Comparison of ENCODE assay signal across 21 mouse cellular contexts in genomic region chr8:95441491-95442039, GRCm38 (mm10). TPM values are rescaled to one million over a fixed set of nuclear protein-coding genes. Genes with fewer than 3 reads are reported as not detected.
DNase-seq lines count a peak whose midpoint lies in the region; ATAC-seq and TF ChIP-seq lines count a peak whose summit lies in the region.
"Had no signal": no experiment of that assay in that cellular context is flagged by ENCODE, and none has a peak within 500 bp of the region (broad histone marks: within the 10 kb centered on the region; RNA-seq: fewer than 3 reads in every experiment).

No protein-coding gene starts in this region.

- H3K27ac ChIP-seq in heart, embryonic 11.5 days (ENCODE audit: low read depth, low read length): no peak overlapping the region
- no peak overlapping the region for H3K27ac ChIP-seq in neural tube, embryonic 15.5 days (replicated peaks)
- H3K27ac ChIP-seq in kidney, adult 2 months (ENCODE audit: insufficient read depth, low read depth, low read length): no peak overlapping the region
- H3K27ac ChIP-seq: forebrain, embryonic 12.5 days; hindbrain, postnatal 0 days; kidney, postnatal 0 days; neural tube, embryonic 13.5 days had no signal

- DNase-seq in heart, adult 11 months: no peak
- peak; percentile 41 for DNase-seq in retina, postnatal 1 day
- no peak for DNase-seq in retina, embryonic 14.5 days (ENCODE audit: low spot score)
- no peak for DNase-seq in kidney, adult 2 months
- DNase-seq: cerebellum, adult 11 months; cerebellum, adult 9-11 months; gastrocnemius, postnatal 36 days; kidney, adult 18-20 months; layer of hippocampus, adult 9-11 months; lung, adult 2 months; lung, postnatal 14 days; midbrain, embryonic 14.5 days had no signal

- 0 out of 2 replicates have a peak overlapping the region, but pooled peaks have one; percentile 22 for H3K9ac ChIP-seq in heart, embryonic 11.5 days (ENCODE audit: low read depth, low read length)
- H3K9ac ChIP-seq in neural tube, embryonic 15.5 days (replicated peaks): no peak overlapping the region
- H3K9ac ChIP-seq: forebrain, embryonic 12.5 days had no signal

- no peak overlapping the region for H3K4me2 ChIP-seq in heart, embryonic 11.5 days
- no peak overlapping the region for H3K4me2 ChIP-seq in neural tube, embryonic 15.5 days
- H3K4me2 ChIP-seq: forebrain, embryonic 12.5 days; neural tube, embryonic 13.5 days had no signal

- H3K36me3 ChIP-seq in heart, embryonic 11.5 days (ENCODE audit: control insufficient read depth, insufficient read depth, low read length): no peaks in the 10 kb centered on the region
- H3K36me3 ChIP-seq in neural tube, embryonic 15.5 days: no peaks in the 10 kb centered on the region
- H3K36me3 ChIP-seq in kidney, adult 2 months (ENCODE audit: control insufficient read depth, insufficient read depth, low read length): no peaks in the 10 kb centered on the region
- H3K36me3 ChIP-seq: forebrain, embryonic 12.5 days had no signal

- no peak for TF ChIP-seq CTCF in kidney, adult 2 months (conservative IDR thresholded peaks at IDR 0.05; ENCODE audit: insufficient read depth, insufficient read length, low read depth, low read length)

- TF ChIP-seq POLR2A in kidney, adult 2 months (IDR thresholded peaks at IDR 0.05; ENCODE audit: low read depth, low read length): no peak

- no peak for ATAC-seq in heart, embryonic 11.5 days (replicated peaks; ENCODE audit: insufficient number of reproducible peaks, low FRiP score, low TSS enrichment)
- peak; percentile 52 for ATAC-seq in megakaryocyte progenitor cell, adult 5-6 weeks (replicated peaks; ENCODE audit: poor library complexity)
- no peak for ATAC-seq in neural tube, embryonic 15.5 days (ENCODE audit: low FRiP score)
- ATAC-seq: CD4-positive, CD25-positive, alpha-beta regulatory T cell, adult 4 months; hindbrain, postnatal 0 days; Patski had no signal

- WGBS in heart, embryonic 11.5 days (ENCODE audit: insufficient replicate concordance): 54% methylated on average over 5 of the region's 5 CpGs
- 66% methylated on average over 5 of the region's 5 CpGs for WGBS in neural tube, embryonic 15.5 days
- WGBS in kidney, adult 2 months: 61% methylated on average over 5 of the region's 5 CpGs

- no peaks in the 10 kb centered on the region for H3K9me3 ChIP-seq in heart, embryonic 11.5 days (replicated peaks; ENCODE audit: control insufficient read depth, low read length)
- H3K9me3 ChIP-seq in neural tube, embryonic 15.5 days (replicated peaks): no peaks in the 10 kb centered on the region
- H3K9me3 ChIP-seq: forebrain, embryonic 12.5 days; neural tube, embryonic 13.5 days had no signal

- H3K4me1 ChIP-seq in heart, embryonic 11.5 days (ENCODE audit: control insufficient read depth, insufficient read depth, low read length): no peaks in the 10 kb centered on the region
- no peaks in the 10 kb centered on the region for H3K4me1 ChIP-seq in neural tube, embryonic 15.5 days
- H3K4me1 ChIP-seq in kidney, adult 2 months (ENCODE audit: control insufficient read depth, insufficient read depth, low read length): no peaks in the 10 kb centered on the region
- H3K4me1 ChIP-seq: forebrain, embryonic 12.5 days; neural tube, embryonic 13.5 days had no signal

- no peaks in the 10 kb centered on the region for H3K27me3 ChIP-seq in heart, embryonic 11.5 days (ENCODE audit: control insufficient read depth, insufficient read depth, low read length)
- H3K27me3 ChIP-seq in neural tube, embryonic 15.5 days (replicated peaks): no peaks in the 10 kb centered on the region
- H3K27me3 ChIP-seq in kidney, adult 2 months (replicated peaks; ENCODE audit: control insufficient read depth, insufficient read depth, low read length): no peaks in the 10 kb centered on the region
- H3K27me3 ChIP-seq: forebrain, embryonic 12.5 days; neural tube, embryonic 13.5 days; Patski had no signal

- no peak overlapping the region for H3K4me3 ChIP-seq in heart, embryonic 11.5 days (ENCODE audit: low read depth, low read length)
- H3K4me3 ChIP-seq in neural tube, embryonic 15.5 days (replicated peaks): no peak overlapping the region
- no peak overlapping the region for H3K4me3 ChIP-seq in kidney, adult 2 months (ENCODE audit: insufficient read depth, low read depth, low read length)
- H3K4me3 ChIP-seq: forebrain, embryonic 12.5 days; neural tube, embryonic 13.5 days had no signal

RNA-seq across cellular contexts. Expression of gene Cfap20, which starts 6.9 kb away (rescaled TPM):
- 135 and 139 TPM in 2 replicates for polyA plus RNA-seq in heart, embryonic 11.5 days (2014; fragmentation: Nextera tagmentation; extraction: Ambion mirVana)
- total RNA-seq in megakaryocyte progenitor cell, adult 5-6 weeks (2015): 96.0 and 101 TPM in 2 replicates
- 52.0 and 63.2 TPM in 2 replicates for total RNA-seq in megakaryocyte progenitor cell, adult 5-6 weeks (2017)
- 121 and 123 TPM in 2 replicates for polyA plus RNA-seq in neural tube, embryonic 15.5 days (2015; fragmentation: Nextera tagmentation; extraction: Ambion mirVana)
- 35.7 and 41.2 TPM in 2 replicates for polyA plus RNA-seq in kidney, adult 2 months (2012; rRNA removed)

RNA-seq across cellular contexts. Expression of gene Csnk2a2, which starts 48.3 kb away (rescaled TPM):
- polyA plus RNA-seq in heart, embryonic 11.5 days (2014; fragmentation: Nextera tagmentation; extraction: Ambion mirVana): 12.1 and 16.0 TPM in 2 replicates
- total RNA-seq in megakaryocyte progenitor cell, adult 5-6 weeks (2015): 113 TPM in 2 replicates
- total RNA-seq in megakaryocyte progenitor cell, adult 5-6 weeks (2017): 30.0 and 33.1 TPM in 2 replicates
- polyA plus RNA-seq in neural tube, embryonic 15.5 days (2015; fragmentation: Nextera tagmentation; extraction: Ambion mirVana): 7.3 and 8.5 TPM in 2 replicates
- 15.7 and 19.6 TPM in 2 replicates for polyA plus RNA-seq in kidney, adult 2 months (2012; rRNA removed)
